ENCODE assay signal across 8 mouse cellular contexts in genomic region chr9:121928498-121928897, GRCm38 (mm10). TPM values are rescaled to one million over a fixed set of nuclear protein-coding genes. Genes with fewer than 3 reads are reported as not detected.
A peak's percentile ranks its signal among the peaks of the same experiment; 100 is the strongest.
DNase-seq lines count a peak whose midpoint lies in the region; ATAC-seq and TF ChIP-seq lines count a peak whose summit lies in the region.

No protein-coding gene starts in this region.

- no peak overlapping the region for H3K27ac ChIP-seq in forebrain, embryonic 11.5 days (ENCODE audit: low read depth, low read length)
- H3K27ac ChIP-seq in forebrain, embryonic 13.5 days: no peak overlapping the region
- peak overlapping the region; percentile 81 for H3K27ac ChIP-seq in spleen, adult 2 months (ENCODE audit: insufficient read depth, low read length)

- peak; percentile 63; the same call in 1 of the 2 replicates for TF ChIP-seq CTCF in spleen, adult 2 months (IDR thresholded peaks at IDR 0.05; ENCODE audit: extremely low read depth, insufficient read depth, insufficient read length, insufficient replicate concordance)

- 28% methylated on average over 2 of the region's 2 CpGs for WGBS in forebrain, embryonic 11.5 days
- 21% methylated on average over 2 of the region's 2 CpGs for WGBS in forebrain, embryonic 13.5 days
- 7% methylated on average over 2 of the region's 2 CpGs for WGBS in spleen, adult 2 months

- TF ChIP-seq POLR2A in spleen, adult 2 months (IDR thresholded peaks at IDR 0.05; ENCODE audit: low read depth, low read length): no peak; the same call in 1 of the 2 replicates

- peak; percentile 72 for DNase-seq in forebrain, embryonic 11.5 days (ENCODE audit: low spot score)
- DNase-seq in urinary bladder, postnatal 14 days (ENCODE audit: low spot score): peak; percentile 29
- no peak for DNase-seq in urinary bladder, adult 2 months (ENCODE audit: low spot score)
- DNase-seq in embryo, embryonic 10.5 days (ENCODE audit: low spot score): peak; percentile 64
- DNase-seq in kidney, postnatal 14 days: peak; percentile 48
- peak; percentile 43 for DNase-seq in lung, postnatal 25 days (ENCODE audit: low spot score)
- peak; percentile 57 to 74 for DNase-seq in spleen, adult 2 months (ENCODE audit: low read depth in 1 of 2, low spot score in 2 of 2)

- H3K27me3 ChIP-seq in forebrain, embryonic 11.5 days (ENCODE audit: control insufficient read depth, insufficient read depth, low read length): no peaks in the 10 kb centered on the region
- H3K27me3 ChIP-seq in forebrain, embryonic 13.5 days: no peaks in the 10 kb centered on the region; the same call in 1 of the 2 replicates
- no peaks in the 10 kb centered on the region for H3K27me3 ChIP-seq in spleen, adult 2 months (ENCODE audit: control insufficient read depth, insufficient read depth, low read length)

- no peak overlapping the region for H3K9ac ChIP-seq in forebrain, embryonic 11.5 days (ENCODE audit: low read length)
- H3K9ac ChIP-seq in forebrain, embryonic 13.5 days: no peak overlapping the region

- H3K4me2 ChIP-seq in forebrain, embryonic 11.5 days (ENCODE audit: low read depth, low read length, severe bottlenecking): no peak overlapping the region
- no peak overlapping the region for H3K4me2 ChIP-seq in forebrain, embryonic 13.5 days

- H3K4me1 ChIP-seq in forebrain, embryonic 11.5 days (replicated peaks; ENCODE audit: control insufficient read depth, insufficient read depth, low read length): no peaks in the 10 kb centered on the region
- H3K4me1 ChIP-seq in forebrain, embryonic 13.5 days: no peaks in the 10 kb centered on the region
- peaks cover 21% of the 10 kb centered on the region; the same call in 1 of the 2 replicates for H3K4me1 ChIP-seq in spleen, adult 2 months (ENCODE audit: control insufficient read depth, insufficient read depth, insufficient read length)

- ATAC-seq in forebrain, embryonic 11.5 days (replicated peaks; ENCODE audit: low FRiP score): no peak
- ATAC-seq in forebrain, embryonic 13.5 days: no peak

- no peaks in the 10 kb centered on the region for H3K9me3 ChIP-seq in forebrain, embryonic 11.5 days (ENCODE audit: control insufficient read depth, low read length)
- H3K9me3 ChIP-seq in forebrain, embryonic 13.5 days (replicated peaks): no peaks in the 10 kb centered on the region

- H3K4me3 ChIP-seq in forebrain, embryonic 11.5 days (ENCODE audit: low read depth, low read length): no peak overlapping the region
- H3K4me3 ChIP-seq in forebrain, embryonic 13.5 days: no peak overlapping the region
- H3K4me3 ChIP-seq in spleen, adult 2 months (ENCODE audit: extremely low read depth, insufficient read depth, insufficient read length): no peak overlapping the region

- H3K36me3 ChIP-seq in forebrain, embryonic 11.5 days (ENCODE audit: control insufficient read depth, insufficient read depth, low read length): no peaks in the 10 kb centered on the region
- no peaks in the 10 kb centered on the region for H3K36me3 ChIP-seq in forebrain, embryonic 13.5 days (ENCODE audit: poor library complexity, severe bottlenecking)
- H3K36me3 ChIP-seq in spleen, adult 2 months (ENCODE audit: control insufficient read depth, insufficient read depth, low read length): no peaks in the 10 kb centered on the region

RNA-seq across cellular contexts. Expression of gene Cyp8b1, which starts 12.4 kb away (rescaled TPM):
- not detected in 2 replicates for polyA plus RNA-seq in forebrain, embryonic 11.5 days (2014; fragmentation: Nextera tagmentation; extraction: Ambion mirVana)
- not detected in 2 replicates for polyA plus RNA-seq in forebrain, embryonic 13.5 days (2015; fragmentation: Nextera tagmentation; extraction: Ambion mirVana)
- 0.13 and 0.14 TPM in 2 replicates for polyA plus RNA-seq in urinary bladder, adult 2 months (2012; rRNA removed)
- polyA plus RNA-seq in spleen, adult 2 months (2012; rRNA removed): 0.12 and 0.25 TPM in 2 replicates

RNA-seq across cellular contexts. Expression of gene Fam198a, which starts 22.3 kb away (rescaled TPM):
- polyA plus RNA-seq in forebrain, embryonic 11.5 days (2014; fragmentation: Nextera tagmentation; extraction: Ambion mirVana): 0.31 and 0.40 TPM in 2 replicates
- 1.0 and 1.2 TPM in 2 replicates for polyA plus RNA-seq in forebrain, embryonic 13.5 days (2015; fragmentation: Nextera tagmentation; extraction: Ambion mirVana)
- polyA plus RNA-seq in urinary bladder, adult 2 months (2012; rRNA removed): 6.7 and 7.3 TPM in 2 replicates
- 0.28 and 0.31 TPM in 2 replicates for polyA plus RNA-seq in spleen, adult 2 months (2012; rRNA removed)

RNA-seq across cellular contexts. Expression of gene Ackr2, which starts 30.3 kb away (rescaled TPM):
- polyA plus RNA-seq in forebrain, embryonic 11.5 days (2014; fragmentation: Nextera tagmentation; extraction: Ambion mirVana): 0.97 and 1.4 TPM in 2 replicates
- polyA plus RNA-seq in forebrain, embryonic 13.5 days (2015; fragmentation: Nextera tagmentation; extraction: Ambion mirVana): 1.1 and 1.7 TPM in 2 replicates
- polyA plus RNA-seq in urinary bladder, adult 2 months (2012; rRNA removed): 5.0 and 8.7 TPM in 2 replicates
- polyA plus RNA-seq in spleen, adult 2 months (2012; rRNA removed): 15.9 and 16.7 TPM in 2 replicates
